Mouse (Mus musculus) liver, embryonic 15.5 days (tissue): Measurements from ENCODE around the gene Phldb2. TPM values are rescaled to one million over a fixed set of nuclear protein-coding genes. Genes with fewer than 3 reads are reported as not detected.
A peak's percentile ranks its signal among the peaks of the same experiment; 100 is the strongest.

ENCODE experiments used
- ATAC-seq: fragments of 200-750 bp; cut with Nextera tagmentation; 2 replicates; pipeline ENCODE4 v1.8.0; 2017; ENCODE audit warnings: moderate number of reproducible peaks, mild to moderate bottlenecking, moderate library complexity; ENCODE audit not compliant: insufficient read depth
- H3K27ac ChIP-seq: fragments of 300-500 bp; sonication (generic); replicated peaks from 2 replicates; pipeline ENCODE4 v1.5.1; 2015; ENCODE audit warnings: mild to moderate bottlenecking, inconsistent platforms
- H3K27me3 ChIP-seq: fragments of 300-500 bp; sonication (generic); 2 replicates; pipeline ENCODE4 v1.6.1; 2015; ENCODE audit warnings: mild to moderate bottlenecking, inconsistent platforms
- H3K36me3 ChIP-seq: fragments of 300-500 bp; sonication (generic); replicated peaks from 2 replicates; pipeline ENCODE4 v1.6.1; 2015; ENCODE audit warnings: moderate library complexity, mild to moderate bottlenecking, inconsistent platforms
- H3K4me1 ChIP-seq: fragments of 300-500 bp; sonication (generic); replicated peaks from 2 replicates; pipeline ENCODE4 v1.6.1; 2015; ENCODE audit warnings: inconsistent platforms
- H3K4me2 ChIP-seq: fragments of 300-500 bp; sonication (generic); 2 replicates; pipeline ENCODE4 v1.6.1; 2015; ENCODE audit warnings: moderate library complexity, mild to moderate bottlenecking, inconsistent platforms
- H3K4me3 ChIP-seq: fragments of 300-500 bp; sonication (generic); replicated peaks from 2 replicates; pipeline ENCODE4 v1.5.1; 2015; ENCODE audit warnings: mild to moderate bottlenecking, inconsistent platforms
- H3K9ac ChIP-seq: fragments of 300-500 bp; sonication (generic); 2 replicates; pipeline ENCODE4 v1.6.1; 2015; ENCODE audit warnings: moderate library complexity, mild to moderate bottlenecking, inconsistent platforms
- H3K9me3 ChIP-seq: fragments of 300-500 bp; sonication (generic); replicated peaks from 2 replicates; pipeline ENCODE4 v1.6.1; 2016; ENCODE audit warnings: inconsistent platforms
- WGBS: fragments of 180-500 bp; shearing (Covaris S2); methylation state at CpG from one replicate; pipeline ENCODE4 v1.1.7; 2015; ENCODE audit warnings: mixed read lengths; ENCODE audit not compliant: insufficient replicate concordance; 5-methylcytosine and 5-hydroxymethylcytosine counted together
- polyA plus RNA-seq: library from polyadenylated mRNA; unstranded; fragments of >200 nt; fragmentation: Nextera tagmentation; extraction: Ambion mirVana; gene quantifications from 2 replicates; pipeline ENCODE4 v1.2.1, GENCODE M21; 2015

Phldb2 gene
- polyA plus RNA-seq, 1 experiment from 2014 or later = 12.4 TPM

DNA sequence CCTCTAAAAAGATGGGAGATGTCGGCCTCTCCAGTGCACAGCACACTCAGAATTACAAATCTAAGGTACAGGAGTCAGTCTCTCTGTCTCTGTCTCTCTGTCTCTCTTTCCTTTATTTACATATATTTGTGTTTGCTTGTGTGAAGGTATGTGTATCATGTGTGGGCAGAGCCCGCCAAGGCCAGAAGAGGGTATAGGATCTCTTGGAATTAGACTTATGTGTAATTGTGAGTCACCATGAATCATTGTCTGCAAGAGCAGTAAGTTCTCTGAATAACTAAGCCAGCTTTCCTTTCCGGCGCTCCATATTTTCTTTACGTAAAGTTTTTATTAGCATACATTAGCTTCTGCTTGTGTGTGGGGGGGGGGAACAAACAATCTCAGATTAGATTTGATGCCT is 7.7 kb downstream of the Phldb2 start:
- no peak for ATAC-seq
- 0 out of 2 replicates have a peak overlapping the region, but pooled peaks have one; percentile 11 for H3K4me2 ChIP-seq
- H3K4me1 ChIP-seq = 0 out of 2 replicates have a peak, but pooled peaks cover 2% of the 10 kb centered on the region
- no peak overlapping the region for H3K9ac ChIP-seq
- H3K27me3 ChIP-seq = no peaks in the 10 kb centered on the region
- 70% methylated on average over 5 of the region's 5 CpGs for WGBS
- no peak overlapping the region for H3K27ac ChIP-seq
- H3K9me3 ChIP-seq = no peaks in the 10 kb centered on the region
- H3K36me3 ChIP-seq = no peaks in the 10 kb centered on the region
- H3K4me3 ChIP-seq = no peak overlapping the region

DNA sequence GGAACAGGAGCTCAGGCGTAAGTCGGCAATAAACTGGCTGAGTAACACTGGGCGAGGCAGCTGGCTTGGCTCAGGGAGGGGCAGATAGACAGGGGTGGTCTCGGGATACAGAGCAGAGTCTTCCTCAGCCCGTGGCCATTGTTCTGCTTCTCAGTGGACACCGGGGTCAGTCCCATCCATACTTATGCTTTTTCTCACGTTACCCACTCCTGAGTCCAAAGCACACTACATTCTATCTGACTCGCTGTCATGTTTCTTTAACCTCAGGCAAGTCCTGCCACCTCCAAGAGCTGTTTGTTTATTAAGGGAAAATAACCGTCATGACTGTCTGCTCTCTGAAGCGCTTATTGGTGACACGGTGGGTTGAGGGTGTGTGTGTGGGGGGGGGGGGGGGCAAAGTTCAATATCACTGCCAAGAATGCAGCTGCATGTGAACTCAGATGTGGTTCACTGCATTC is 8.2 kb downstream of the Phldb2 start:
- H3K27ac ChIP-seq = no peak overlapping the region
- no peaks in the 10 kb centered on the region for H3K9me3 ChIP-seq
- WGBS = 50% methylated on average over 11 of the region's 11 CpGs
- peak; percentile 42; the same call in 1 of the 2 replicates for ATAC-seq
- 0 out of 2 replicates have a peak, but pooled peaks cover 2% of the 10 kb centered on the region for H3K4me1 ChIP-seq
- no peak overlapping the region for H3K4me2 ChIP-seq
- no peaks in the 10 kb centered on the region for H3K36me3 ChIP-seq
- no peak overlapping the region for H3K9ac ChIP-seq
- no peak overlapping the region for H3K4me3 ChIP-seq
- no peaks in the 10 kb centered on the region for H3K27me3 ChIP-seq

DNA sequence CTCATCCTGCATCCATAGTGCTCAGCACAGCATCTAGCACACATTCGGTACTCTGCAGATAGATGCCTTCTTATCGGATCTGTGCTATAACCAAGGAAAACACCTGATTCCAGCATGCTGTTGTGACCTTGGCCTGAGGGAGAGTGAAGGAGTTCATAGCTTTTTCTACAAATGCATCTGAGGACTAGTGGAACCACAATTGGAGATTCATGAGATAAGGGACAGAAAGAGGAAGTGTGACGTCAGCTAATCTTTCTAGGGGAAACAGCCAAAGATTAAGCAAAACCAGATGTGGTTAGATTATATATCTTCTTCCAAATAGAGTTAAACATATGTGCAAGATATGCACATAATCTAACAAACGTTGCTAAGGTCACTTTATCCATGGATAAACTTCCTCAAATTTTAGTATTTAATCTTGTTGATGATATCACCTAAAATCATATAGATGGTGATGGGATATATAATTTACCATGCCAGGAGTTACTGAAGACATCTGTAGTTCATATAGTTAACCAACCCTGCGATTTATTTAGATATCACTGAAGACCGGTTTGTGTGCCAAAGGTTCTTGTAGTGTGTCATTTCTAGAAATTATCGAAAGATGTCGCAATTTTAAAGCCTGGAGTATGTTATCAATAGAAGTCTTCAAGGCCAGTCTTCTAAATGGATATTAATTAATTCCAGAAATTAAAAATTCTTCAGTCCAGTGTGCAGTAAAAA is 11.1 kb downstream of the Phldb2 start:
- Histone ChIP-seq H3K27ac (no peak overlapping the region), H3K9me3 (no peaks in the 10 kb centered on the region), H3K4me2 (no peak overlapping the region), H3K9ac (no peak overlapping the region), H3K36me3 (no peaks in the 10 kb centered on the region), H3K4me1 (0 out of 2 replicates have a peak, but pooled peaks cover 2% of the 10 kb centered on the region), H3K27me3 (no peaks in the 10 kb centered on the region), H3K4me3 (no peak overlapping the region)
- 35% methylated on average over 8 of the region's 8 CpGs for WGBS
- no peak for ATAC-seq

DNA sequence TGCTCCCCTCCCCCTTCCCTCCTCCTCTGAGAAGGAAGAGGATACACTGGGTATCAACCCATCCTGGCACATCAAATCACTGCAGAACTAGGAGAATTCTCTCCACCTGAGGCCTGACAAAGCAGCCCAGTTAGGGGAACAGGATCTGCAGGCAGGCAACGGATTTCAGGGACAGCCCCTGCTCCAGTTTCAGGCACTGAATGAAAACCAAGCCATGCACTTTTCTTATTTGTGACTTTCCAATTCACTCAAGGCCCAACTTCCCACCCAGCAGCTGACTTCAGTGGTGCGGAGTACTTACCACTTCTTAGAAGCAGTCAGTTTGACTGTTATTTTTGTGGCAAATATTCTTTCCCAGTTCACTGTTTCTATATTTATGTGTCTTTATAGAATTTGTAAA is 12.7 kb downstream of the Phldb2 start:
- Histone ChIP-seq H3K9ac (no peak overlapping the region), H3K4me1 (0 out of 2 replicates have a peak, but pooled peaks cover 2% of the 10 kb centered on the region), H3K4me2 (no peak overlapping the region), H3K9me3 (no peaks in the 10 kb centered on the region), H3K27ac (no peak overlapping the region), H3K4me3 (no peak overlapping the region), H3K36me3 (no peaks in the 10 kb centered on the region), H3K27me3 (no peaks in the 10 kb centered on the region)
- 66% methylated on average over 2 of the region's 2 CpGs for WGBS
- ATAC-seq = no peak

DNA sequence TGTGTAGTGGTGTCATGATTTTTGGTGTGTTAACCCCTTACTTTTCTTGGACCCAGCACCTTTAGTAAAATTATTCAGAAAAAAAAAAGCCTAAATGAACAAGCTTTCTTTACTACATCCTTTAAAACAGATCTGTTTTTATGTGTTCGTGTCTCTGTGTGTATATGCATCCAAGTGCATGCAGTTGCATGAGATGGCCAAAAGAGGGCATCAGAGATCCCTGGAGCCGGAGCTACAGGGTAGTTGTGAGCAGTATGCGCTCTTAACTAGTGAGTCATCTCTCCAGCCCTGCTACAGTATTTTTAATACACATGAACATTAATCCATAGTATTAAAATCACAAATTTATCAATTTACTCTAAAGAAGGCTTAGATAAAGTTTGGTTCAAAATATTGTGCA is 14.0 kb downstream of the Phldb2 start:
- Histone ChIP-seq H3K9me3 (no peaks in the 10 kb centered on the region), H3K4me2 (no peak overlapping the region), H3K9ac (no peak overlapping the region), H3K4me1 (no peaks in the 10 kb centered on the region), H3K36me3 (no peaks in the 10 kb centered on the region), H3K27ac (no peak overlapping the region), H3K27me3 (no peaks in the 10 kb centered on the region), H3K4me3 (no peak overlapping the region)
- 74% methylated on average over 3 of the region's 3 CpGs for WGBS
- ATAC-seq = no peak

DNA sequence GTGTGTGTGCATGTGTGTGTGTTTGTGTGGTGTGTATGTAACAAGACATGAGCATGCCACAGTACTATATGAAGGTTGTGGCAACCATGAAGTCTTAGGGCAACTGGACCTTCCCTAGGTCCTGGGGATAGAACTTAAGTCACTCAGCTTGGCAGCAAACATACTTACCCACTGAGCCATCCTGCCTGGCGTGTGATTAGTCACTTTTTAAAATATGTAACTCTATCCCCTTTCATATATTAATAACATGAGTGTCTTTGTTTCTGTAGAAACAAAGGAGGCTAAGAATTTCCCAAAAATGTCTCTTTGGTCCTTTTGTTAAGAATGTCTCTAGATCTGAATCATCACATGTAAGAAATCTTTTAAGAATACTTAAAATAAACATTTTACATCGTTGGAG is 16.0 kb downstream of the Phldb2 start:
- no peak for ATAC-seq
- 34% methylated on average over 2 of the region's 2 CpGs for WGBS

DNA sequence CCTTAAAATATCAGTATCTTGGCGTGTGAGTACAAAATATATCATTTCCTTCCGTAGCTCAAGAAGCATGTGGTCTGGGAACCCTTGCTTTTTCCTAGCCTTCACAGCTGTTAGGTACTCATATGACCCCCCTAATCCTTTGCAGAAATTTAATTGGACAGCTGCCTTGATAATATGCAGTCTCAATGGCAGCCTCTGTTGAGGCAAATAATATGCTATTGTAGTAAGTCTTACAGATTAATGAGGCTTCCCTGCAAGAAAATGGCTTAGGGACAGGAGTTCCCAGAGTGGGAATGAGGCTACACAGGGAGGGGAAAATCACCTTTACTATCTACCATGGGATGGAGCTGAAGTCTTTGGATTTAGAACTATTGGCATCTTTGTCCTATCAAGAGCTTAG is 16.9 kb downstream of the Phldb2 start:
- Histone ChIP-seq H3K27ac (no peak overlapping the region), H3K36me3 (no peaks in the 10 kb centered on the region), H3K9ac (no peak overlapping the region), H3K4me3 (no peak overlapping the region), H3K27me3 (no peaks in the 10 kb centered on the region), H3K4me2 (no peak overlapping the region), H3K4me1 (no peaks in the 10 kb centered on the region), H3K9me3 (no peaks in the 10 kb centered on the region)
- ATAC-seq = no peak
- 53% methylated on average over 2 of the region's 2 CpGs for WGBS

More for the DNA sequence above, 16.0 kb downstream of the Phldb2 start:
- Histone ChIP-seq H3K9me3 (no peaks in the 10 kb centered on the region), H3K36me3 (no peaks in the 10 kb centered on the region), H3K9ac (no peak overlapping the region), H3K4me2 (no peak overlapping the region), H3K27ac (no peak overlapping the region), H3K27me3 (no peaks in the 10 kb centered on the region), H3K4me1 (no peaks in the 10 kb centered on the region), H3K4me3 (no peak overlapping the region)

DNA sequence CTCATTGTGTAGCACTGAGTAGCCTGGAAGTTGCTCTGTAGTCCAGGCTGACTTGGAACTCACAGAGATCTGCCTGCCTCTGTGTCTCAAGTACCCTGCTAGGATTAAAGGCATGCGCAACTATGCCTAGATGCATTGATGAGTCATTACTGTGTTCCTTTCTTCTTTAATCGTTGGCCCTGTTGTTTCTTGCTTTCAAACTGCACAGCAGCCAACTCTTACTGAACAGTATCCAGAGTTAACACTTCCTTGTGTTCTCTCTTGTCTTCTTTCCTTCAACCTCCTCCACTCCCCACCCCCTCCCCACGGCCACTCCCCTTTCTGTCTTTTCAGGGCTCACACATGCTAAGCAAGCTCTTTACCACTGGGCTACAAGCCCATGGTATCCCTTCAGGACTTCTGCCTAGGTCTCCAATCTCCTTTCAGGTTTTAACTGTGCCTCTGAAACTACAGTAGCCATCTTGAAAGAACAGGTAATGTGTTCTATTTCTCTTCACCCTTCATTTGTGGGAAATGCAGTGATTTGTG is 17.4 kb downstream of the Phldb2 start:
- H3K27me3 ChIP-seq = no peaks in the 10 kb centered on the region
- 62% methylated on average over 3 of the region's 3 CpGs for WGBS
- H3K4me1 ChIP-seq = no peaks in the 10 kb centered on the region
- H3K4me2 ChIP-seq = no peak overlapping the region
- no peak overlapping the region for H3K9ac ChIP-seq
- H3K9me3 ChIP-seq = no peaks in the 10 kb centered on the region
- no peaks in the 10 kb centered on the region for H3K36me3 ChIP-seq
- no peak overlapping the region for H3K4me3 ChIP-seq
- no peak for ATAC-seq
- no peak overlapping the region for H3K27ac ChIP-seq

DNA sequence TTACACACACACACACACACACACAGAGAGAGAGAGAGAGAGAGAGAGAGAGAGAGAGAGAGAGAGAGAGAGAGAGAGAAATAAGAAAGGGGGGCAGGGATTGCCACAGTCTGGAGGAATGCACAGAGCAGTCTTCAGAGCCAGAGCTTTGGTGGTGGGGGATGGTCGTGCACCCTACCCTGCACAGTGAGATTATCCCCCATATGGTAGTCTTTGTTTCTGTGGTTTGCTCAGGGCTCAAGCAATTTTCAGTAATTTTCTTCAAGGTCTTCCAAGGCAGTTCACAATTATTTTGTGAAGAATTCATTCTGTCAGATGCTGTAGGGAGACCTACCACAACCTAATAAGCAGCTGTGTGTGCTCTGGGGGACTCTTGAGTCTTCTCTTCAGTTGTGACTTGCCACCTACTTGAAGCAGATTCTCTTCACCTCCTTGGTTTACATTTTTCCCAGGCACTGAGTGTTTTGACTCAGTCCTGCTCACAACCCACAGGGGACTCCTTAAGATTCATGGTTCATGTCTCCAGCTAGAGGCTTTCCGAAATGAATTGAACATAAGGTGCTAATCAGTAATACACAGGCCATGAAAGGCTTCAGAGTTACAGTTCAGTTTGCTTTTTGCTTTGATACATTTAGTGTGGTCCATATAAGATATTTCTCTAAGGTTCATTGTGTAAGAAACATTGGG is 18.5 kb downstream of the Phldb2 start:
- H3K9me3 ChIP-seq = no peaks in the 10 kb centered on the region
- H3K9ac ChIP-seq = no peak overlapping the region
- H3K4me2 ChIP-seq = no peak overlapping the region
- no peaks in the 10 kb centered on the region for H3K36me3 ChIP-seq
- H3K4me3 ChIP-seq = no peak overlapping the region
- H3K27me3 ChIP-seq = no peaks in the 10 kb centered on the region
- H3K4me1 ChIP-seq = no peaks in the 10 kb centered on the region
- H3K27ac ChIP-seq = no peak overlapping the region
- 44% methylated on average over 2 of the region's 2 CpGs for WGBS
- ATAC-seq = no peak

DNA sequence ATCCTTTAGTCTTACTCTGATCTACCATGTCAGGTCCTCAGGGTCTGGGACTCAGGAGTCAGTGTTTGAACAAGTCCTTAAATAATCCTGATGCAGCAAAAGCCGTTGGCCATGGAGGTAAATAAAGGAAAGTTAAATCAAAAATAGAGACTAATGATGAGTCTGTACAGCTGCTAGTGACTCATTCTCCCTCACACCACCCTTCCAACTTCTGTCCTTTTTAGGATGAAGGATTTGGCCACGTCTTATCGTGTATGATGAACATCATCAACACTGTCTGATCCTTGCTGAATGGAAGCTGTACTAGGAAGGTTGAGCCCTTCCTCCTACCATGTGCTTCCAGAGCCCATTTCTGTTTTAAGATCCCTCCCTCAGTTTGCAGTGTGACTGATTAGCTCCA is 23.1 kb downstream of the Phldb2 start:
- Histone ChIP-seq H3K27me3 (no peaks in the 10 kb centered on the region), H3K4me2 (no peak overlapping the region), H3K27ac (no peak overlapping the region), H3K9ac (no peak overlapping the region), H3K4me1 (0 out of 2 replicates have a peak, but pooled peaks cover 3% of the 10 kb centered on the region), H3K9me3 (no peaks in the 10 kb centered on the region), H3K4me3 (no peak overlapping the region), H3K36me3 (no peaks in the 10 kb centered on the region)
- 66% methylated on average over 3 of the region's 3 CpGs for WGBS
- no peak for ATAC-seq

DNA sequence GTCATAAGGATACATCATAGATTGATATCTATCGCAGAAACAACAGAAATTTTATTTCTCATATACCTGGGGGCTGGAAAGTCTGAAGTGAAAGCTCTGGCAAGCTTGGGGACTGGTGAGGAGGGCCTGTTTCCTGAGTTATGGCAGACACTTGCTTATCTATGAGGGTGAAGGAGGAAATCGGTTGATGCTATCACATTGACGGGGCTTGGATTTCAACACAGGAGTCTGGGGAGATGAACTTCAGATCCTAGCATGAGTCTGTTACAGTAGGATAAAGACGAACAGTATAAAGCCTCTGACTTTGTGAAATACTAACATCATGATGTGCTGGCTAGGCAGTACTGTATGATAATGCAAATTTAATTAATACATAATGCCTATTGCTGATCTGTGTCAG is 25.3 kb downstream of the Phldb2 start:
- ATAC-seq = no peak
- Histone ChIP-seq H3K9ac (no peak overlapping the region), H3K9me3 (no peaks in the 10 kb centered on the region), H3K36me3 (no peaks in the 10 kb centered on the region), H3K4me2 (no peak overlapping the region), H3K4me1 (0 out of 2 replicates have a peak, but pooled peaks cover 3% of the 10 kb centered on the region), H3K27ac (no peak overlapping the region), H3K4me3 (no peak overlapping the region), H3K27me3 (no peaks in the 10 kb centered on the region)
- WGBS = 18% methylated on average over 4 of the region's 4 CpGs
